Comparison of ENCODE assay signal across 9 mouse cellular contexts in the genomic region with DNA sequence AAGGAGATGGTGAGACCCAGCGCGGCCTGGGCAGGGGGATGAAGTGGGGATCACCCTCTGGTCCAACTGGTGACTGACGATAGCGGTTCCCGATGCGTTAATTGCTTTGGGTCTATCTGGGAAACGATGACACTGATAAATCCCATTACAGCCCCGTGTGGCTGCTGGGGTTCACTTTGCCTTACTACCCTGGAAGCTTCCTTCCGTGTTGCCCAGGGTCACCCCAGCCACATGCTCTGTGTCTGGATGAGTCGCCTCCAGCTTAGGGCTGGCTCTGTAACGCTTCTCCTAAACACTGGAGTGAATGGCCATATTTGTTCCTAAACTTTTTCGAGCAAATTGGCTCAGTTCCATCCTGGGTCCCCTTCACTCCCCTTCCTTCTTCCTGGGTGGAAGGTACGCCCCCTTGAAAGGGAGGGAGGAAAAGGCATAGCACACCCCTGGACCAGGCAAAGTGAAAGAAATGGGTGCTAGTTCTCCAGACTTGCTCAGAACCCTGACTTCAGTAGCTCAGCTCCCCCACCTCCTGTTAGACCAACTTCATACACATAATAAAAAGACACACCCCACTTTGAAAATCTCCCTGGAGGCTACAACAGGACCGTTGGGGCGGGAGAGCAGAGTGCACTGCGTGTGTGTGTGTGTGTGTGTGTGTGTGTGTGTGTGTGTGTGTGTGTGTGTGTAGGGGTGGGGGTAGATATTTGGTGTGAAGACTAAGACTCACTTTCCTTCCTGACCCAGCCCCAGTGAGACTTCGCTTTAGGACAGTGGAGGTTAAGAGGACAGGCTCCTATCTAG. TPM values are rescaled to one million over a fixed set of nuclear protein-coding genes. Genes with fewer than 3 reads are reported as not detected.
DNase-seq lines count a peak whose midpoint lies in the region; ATAC-seq lines count a peak whose summit lies in the region.
"Had no signal": no experiment of that assay in that cellular context is flagged by ENCODE, and none has a peak within 500 bp of the region (broad histone marks: within the 10 kb centered on the region; RNA-seq: fewer than 3 reads in every experiment).

No protein-coding gene starts in this region.

- ATAC-seq in erythroblast, adult 5-6 weeks (replicated peaks; ENCODE audit: low FRiP score, poor library complexity, severe bottlenecking) = no peak
- peak; percentile 3 for ATAC-seq in CD4-positive, CD25-positive, alpha-beta regulatory T cell, adult 4 months
- no peak for ATAC-seq in forebrain, embryonic 14.5 days
- ATAC-seq in neural tube, embryonic 12.5 days (ENCODE audit: low FRiP score, low read depth) = no peak

- DNase-seq in forebrain, embryonic 14.5 days (ENCODE audit: low spot score) = peak; percentile 56
- peak; percentile 33 for DNase-seq in liver
- no peak for DNase-seq in cerebellum, postnatal 36 days
- no peak for DNase-seq in frontal cortex, postnatal 36 days (ENCODE audit: low spot score in 2 of 2)

- peaks cover 15% of the 10 kb centered on the region for H3K9me3 ChIP-seq in erythroblast, embryonic 14.5 days (ENCODE audit: control insufficient read depth, low read length)
- H3K9me3 ChIP-seq in forebrain, embryonic 14.5 days (replicated peaks; ENCODE audit: control insufficient read depth, low read length) = no peaks in the 10 kb centered on the region
- H3K9me3 ChIP-seq in neural tube, embryonic 12.5 days = no peaks in the 10 kb centered on the region

- WGBS in forebrain, embryonic 14.5 days = under 1% methylated on average over 16 of the region's 17 CpGs
- 1% methylated on average over 17 of the region's 17 CpGs for WGBS in neural tube, embryonic 12.5 days

- H3K4me1 ChIP-seq in erythroblast, embryonic 14.5 days (ENCODE audit: control insufficient read depth) = peaks cover 87% of the 10 kb centered on the region
- peaks cover 43% of the 10 kb centered on the region for H3K4me1 ChIP-seq in forebrain, embryonic 14.5 days (ENCODE audit: control insufficient read depth, insufficient read depth, low read length)
- H3K4me1 ChIP-seq in neural tube, embryonic 12.5 days = peaks cover 83% of the 10 kb centered on the region

- H3K36me3 ChIP-seq in erythroblast, embryonic 14.5 days (ENCODE audit: control insufficient read depth) = peaks cover 36% of the 10 kb centered on the region
- H3K36me3 ChIP-seq in forebrain, embryonic 14.5 days (ENCODE audit: control insufficient read depth, insufficient read depth, low read length) = peaks cover 7% of the 10 kb centered on the region
- peaks cover 8% of the 10 kb centered on the region for H3K36me3 ChIP-seq in neural tube, embryonic 12.5 days

- peak overlapping the region; percentile 84 for H3K9ac ChIP-seq in forebrain, embryonic 14.5 days (ENCODE audit: low read length)
- H3K9ac ChIP-seq in neural tube, embryonic 12.5 days = peak overlapping the region; percentile 87

- peak overlapping the region; percentile 97 for H3K27ac ChIP-seq in forebrain, embryonic 14.5 days (ENCODE audit: low read depth, low read length)
- H3K27ac ChIP-seq in neural tube, embryonic 12.5 days = peak overlapping the region; percentile 71

- peaks cover 89% of the 10 kb centered on the region for H3K27me3 ChIP-seq in erythroblast, embryonic 14.5 days (ENCODE audit: control insufficient read depth)
- H3K27me3 ChIP-seq in forebrain, embryonic 14.5 days (replicated peaks; ENCODE audit: control insufficient read depth, insufficient read depth, low read length) = peaks cover 3% of the 10 kb centered on the region; the same call in 1 of the 2 replicates
- H3K27me3 ChIP-seq in neural tube, embryonic 12.5 days (replicated peaks) = no peaks in the 10 kb centered on the region; the same call in 1 of the 2 replicates

- peak overlapping the region; percentile 83 for H3K4me3 ChIP-seq in erythroblast, embryonic 14.5 days (replicated peaks)
- peak overlapping the region; percentile 64 for H3K4me3 ChIP-seq in forebrain, embryonic 14.5 days (ENCODE audit: low read depth, low read length)
- peak overlapping the region; percentile 65 for H3K4me3 ChIP-seq in neural tube, embryonic 12.5 days

- H3K4me2 ChIP-seq in forebrain, embryonic 14.5 days (ENCODE audit: low read length) = peak overlapping the region; percentile 87
- peak overlapping the region; percentile 80 for H3K4me2 ChIP-seq in neural tube, embryonic 12.5 days (replicated peaks)

RNA-seq across cellular contexts. Expression of a gene that starts 0.9 kb away (rescaled TPM):
- 2.6 and 3.7 TPM in 2 replicates for polyA plus RNA-seq in erythroblast, embryonic 14.5 days (2012)
- 2.9 and 9.4 TPM in 2 replicates for total RNA-seq in erythroblast, adult 5-6 weeks (2015; ENCODE audit: low replicate concordance)
- total RNA-seq in erythroblast, adult 5-6 weeks (2017; ENCODE audit: low replicate concordance) = 4.4 and 9.9 TPM in 2 replicates
- polyA plus RNA-seq in CD4-positive, CD25-positive, alpha-beta regulatory T cell, adult 4 months (2017; shearing (Covaris generic)) = 10 to 100 TPM; 24.2 to 26.2 TPM
- polyA plus RNA-seq in forebrain, embryonic 14.5 days (2014; fragmentation: Nextera tagmentation; extraction: Ambion mirVana) = 30.9 TPM in 2 replicates
- polyA plus RNA-seq in neural tube, embryonic 12.5 days (2016; fragmentation: Nextera tagmentation; extraction: Ambion mirVana) = 30.5 and 34.5 TPM in 2 replicates

RNA-seq across cellular contexts. Expression of a gene that starts 40.8 kb away (rescaled TPM):
- polyA plus RNA-seq in erythroblast, embryonic 14.5 days (2012) = 8.6 and 8.9 TPM in 2 replicates
- 17.9 and 18.8 TPM in 2 replicates for total RNA-seq in erythroblast, adult 5-6 weeks (2015; ENCODE audit: low replicate concordance)
- total RNA-seq in erythroblast, adult 5-6 weeks (2017; ENCODE audit: low replicate concordance) = 3.7 and 7.0 TPM in 2 replicates
- 1 to 10 TPM; 4.9 to 6.7 TPM for polyA plus RNA-seq in CD4-positive, CD25-positive, alpha-beta regulatory T cell, adult 4 months (2017; shearing (Covaris generic))
- 65.8 and 72.3 TPM in 2 replicates for polyA plus RNA-seq in forebrain, embryonic 14.5 days (2014; fragmentation: Nextera tagmentation; extraction: Ambion mirVana)
- 79.6 and 83.3 TPM in 2 replicates for polyA plus RNA-seq in neural tube, embryonic 12.5 days (2016; fragmentation: Nextera tagmentation; extraction: Ambion mirVana)

RNA-seq across cellular contexts. Expression of a gene that starts 43.2 kb away (rescaled TPM):
- 5.4 and 6.1 TPM in 2 replicates for polyA plus RNA-seq in erythroblast, embryonic 14.5 days (2012)
- total RNA-seq in erythroblast, adult 5-6 weeks (2015; ENCODE audit: low replicate concordance) = not detected in 2 replicates
- total RNA-seq in erythroblast, adult 5-6 weeks (2017; ENCODE audit: low replicate concordance) = not detected in 2 replicates
- polyA plus RNA-seq in CD4-positive, CD25-positive, alpha-beta regulatory T cell, adult 4 months (2017; shearing (Covaris generic)) = 1 to 10 TPM; 1.5 to 3.8 TPM
- polyA plus RNA-seq in forebrain, embryonic 14.5 days (2014; fragmentation: Nextera tagmentation; extraction: Ambion mirVana) = 0.38 TPM in 1 of 2 replicates, not detected in the other
- not detected in 2 replicates for polyA plus RNA-seq in neural tube, embryonic 12.5 days (2016; fragmentation: Nextera tagmentation; extraction: Ambion mirVana)
- total RNA-seq: layer of hippocampus, postnatal 10 days had no signal

Comparison
In these comparisons a context has a peak if more than half of its experiments do, and no peak if none do; other contexts are left out.
1. DNase-seq: peak in forebrain, embryonic 14.5 days (single experiment) and liver (single experiment); none in cerebellum, postnatal 36 days (0 of 2) and frontal cortex, postnatal 36 days (0 of 2).
2. Peak in every context shown above with its lines, with median percentiles within 50 percentile points of each other: H3K4me3 ChIP-seq.